Mouse (Mus musculus): Measurements from ENCODE around the gene Wdr83.

Wdr83 gene

DNA sequence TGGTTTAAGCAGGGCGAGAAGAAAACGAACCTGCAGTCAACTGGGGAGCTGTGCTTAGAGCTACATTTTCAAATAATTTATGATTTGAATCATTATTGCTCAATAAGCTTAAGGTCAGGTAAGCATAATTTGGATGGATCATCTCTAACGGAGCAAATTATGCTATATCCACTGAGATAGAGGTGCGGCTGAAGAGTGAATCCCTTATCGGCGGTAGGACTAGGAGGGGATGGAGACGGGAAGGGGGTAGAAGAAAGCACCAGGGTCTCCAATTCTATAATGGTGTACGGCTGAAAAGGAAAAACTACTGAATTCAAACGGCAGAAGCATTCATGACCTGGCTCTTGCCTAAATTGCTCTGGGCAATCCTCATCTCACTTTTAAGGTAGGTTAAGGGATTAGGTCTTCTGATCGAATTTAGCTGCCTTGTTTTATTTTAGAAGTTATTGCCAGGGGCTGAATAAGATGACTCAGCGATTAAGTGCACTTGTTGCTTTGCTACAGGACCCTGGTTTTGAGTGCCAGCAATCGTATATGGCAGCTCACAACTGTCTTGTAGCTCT, 45.9 kb downstream of the Wdr83 start:
- peak; percentile 26 for DNase-seq (ENCODE audit: low read depth, low spot score)

DNA sequence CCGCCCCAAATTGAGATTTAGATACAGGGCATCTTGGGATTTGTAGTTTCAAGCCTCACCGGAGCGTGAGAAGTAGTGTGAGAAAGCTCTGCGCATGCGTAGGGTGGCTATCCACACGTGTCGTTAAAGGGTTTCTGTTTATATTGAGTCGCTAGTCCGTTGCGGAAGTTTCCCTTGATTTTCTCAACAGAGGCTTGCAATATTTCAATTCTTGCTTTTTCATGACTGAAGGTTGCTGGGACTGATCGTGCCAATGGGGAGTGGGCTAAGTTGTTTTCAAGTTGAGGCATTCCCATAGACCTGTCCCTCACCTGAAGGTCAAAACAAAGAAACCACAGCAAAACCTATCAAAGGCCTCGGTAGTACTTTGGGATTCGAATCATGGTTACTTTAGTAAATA, 46.3 kb downstream of the Wdr83 start:
- peak; percentile 84 for DNase-seq (ENCODE audit: low read depth, low spot score)

DNA sequence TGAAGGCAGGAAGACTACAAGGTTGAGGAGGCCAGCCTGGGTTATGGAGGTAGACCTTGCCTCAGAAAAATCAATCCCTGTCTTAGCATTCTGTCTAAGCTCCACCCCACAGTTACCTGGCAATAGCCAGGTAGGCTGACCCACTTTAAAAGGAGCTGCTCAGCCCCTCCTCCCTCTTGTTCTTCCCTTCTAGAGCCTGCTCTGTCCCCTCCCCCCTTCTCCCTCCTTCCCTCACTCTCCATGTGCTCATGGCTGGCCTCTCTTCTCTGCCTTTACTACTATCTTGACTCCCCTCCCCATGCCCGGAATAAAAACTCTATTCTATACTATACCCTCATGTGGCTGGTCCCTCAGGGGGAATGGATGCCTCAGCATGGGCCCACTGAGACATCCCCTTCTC, 47.2 kb downstream of the Wdr83 start:
- DNase-seq (ENCODE audit: low read depth, low spot score) = no peak

DNA sequence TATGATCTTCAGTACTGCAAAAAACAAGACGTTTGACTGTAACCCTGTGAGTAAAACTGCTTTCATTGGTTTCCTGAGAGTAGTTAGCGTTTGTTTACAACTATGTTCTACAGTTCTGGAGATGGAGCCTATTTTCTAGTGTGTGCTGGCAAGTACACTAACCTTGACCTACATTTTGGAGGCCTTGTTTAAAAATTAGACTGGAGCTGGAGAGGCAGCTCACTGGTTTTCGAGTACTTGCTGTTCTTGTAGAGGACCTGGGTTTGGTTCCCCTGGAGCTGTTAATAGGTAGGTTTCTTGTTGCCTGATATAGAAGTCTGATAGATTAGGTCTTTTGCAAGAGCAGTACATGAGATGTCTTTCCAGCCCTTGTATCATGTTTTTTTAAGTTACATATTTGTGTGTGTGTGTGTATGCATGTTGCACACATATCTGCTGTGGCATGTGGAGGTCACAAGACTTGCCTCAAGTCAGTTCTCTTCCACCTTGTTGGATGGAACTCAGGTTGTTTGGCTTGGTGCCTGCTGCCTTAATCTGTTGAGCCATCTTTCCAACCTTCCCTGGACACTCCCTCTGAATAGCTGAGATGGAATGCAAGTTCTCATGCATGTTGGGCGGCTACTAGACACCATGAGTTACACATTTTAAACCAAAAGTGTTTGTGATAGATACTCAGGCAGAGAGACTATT, 48.3 kb downstream of the Wdr83 start:
- DNase-seq (ENCODE audit: low read depth, low spot score) = no peak

DNA sequence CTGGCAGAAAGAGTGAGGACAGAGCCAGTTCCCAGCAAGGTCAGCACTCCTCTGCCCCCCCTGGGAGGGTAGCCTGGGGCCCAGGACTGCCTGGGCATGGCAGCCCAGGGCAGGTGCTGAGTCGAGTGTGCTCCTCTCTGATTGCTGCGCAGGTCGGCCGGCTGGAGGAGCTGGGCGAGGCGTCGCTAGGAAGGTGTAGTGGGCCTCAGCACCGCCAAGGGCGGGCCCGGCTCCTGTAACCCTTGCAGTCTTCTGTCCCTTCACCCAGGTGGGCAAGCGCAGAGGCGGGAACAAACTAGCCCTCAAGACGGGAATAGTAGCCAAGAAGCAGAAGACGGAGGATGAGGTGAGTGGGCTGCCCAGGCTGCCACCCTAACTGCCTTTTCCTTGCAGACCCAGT, 51.8 kb downstream of the Wdr83 start:
- no peak for DNase-seq (ENCODE audit: low read depth, low spot score)

DNA sequence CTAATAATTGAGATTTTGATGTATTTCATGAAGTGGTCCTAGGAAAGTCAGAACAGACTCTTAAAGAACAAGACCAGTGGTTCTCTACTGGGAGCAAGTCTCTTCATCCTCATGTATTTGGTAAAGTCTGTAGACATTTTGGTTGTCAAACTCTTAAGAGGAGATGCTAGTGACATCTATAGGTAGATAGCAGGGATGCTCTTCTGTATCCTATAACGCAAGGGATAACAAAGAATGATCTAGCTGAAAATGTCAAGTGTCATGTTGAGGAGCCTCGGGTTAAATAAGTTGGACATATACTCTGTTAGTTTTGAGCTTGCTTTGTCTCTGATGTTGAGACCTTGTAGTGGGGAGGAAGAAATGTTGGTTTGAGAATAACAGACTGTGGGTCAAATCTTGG, 53.2 kb downstream of the Wdr83 start:
- no peak for DNase-seq (ENCODE audit: low read depth, low spot score)

DNA sequence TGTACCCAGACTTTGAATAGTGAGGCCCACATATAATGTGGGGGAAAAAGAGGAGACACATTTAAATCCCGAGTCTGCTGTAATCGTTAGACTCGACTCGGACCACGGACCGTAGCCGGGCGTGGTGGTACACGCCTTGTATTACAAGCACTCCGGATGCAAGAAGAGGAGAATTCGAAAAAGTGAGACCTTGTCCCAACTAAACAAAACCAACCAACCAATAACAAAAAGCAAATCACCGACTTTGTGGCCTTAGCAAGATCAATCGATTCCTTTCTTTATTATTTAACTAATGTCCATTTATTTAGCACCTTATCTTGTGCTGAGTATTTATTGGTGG, 53.6 kb downstream of the Wdr83 start:
- DNase-seq (ENCODE audit: low read depth, low spot score) = peak; percentile 20

DNA sequence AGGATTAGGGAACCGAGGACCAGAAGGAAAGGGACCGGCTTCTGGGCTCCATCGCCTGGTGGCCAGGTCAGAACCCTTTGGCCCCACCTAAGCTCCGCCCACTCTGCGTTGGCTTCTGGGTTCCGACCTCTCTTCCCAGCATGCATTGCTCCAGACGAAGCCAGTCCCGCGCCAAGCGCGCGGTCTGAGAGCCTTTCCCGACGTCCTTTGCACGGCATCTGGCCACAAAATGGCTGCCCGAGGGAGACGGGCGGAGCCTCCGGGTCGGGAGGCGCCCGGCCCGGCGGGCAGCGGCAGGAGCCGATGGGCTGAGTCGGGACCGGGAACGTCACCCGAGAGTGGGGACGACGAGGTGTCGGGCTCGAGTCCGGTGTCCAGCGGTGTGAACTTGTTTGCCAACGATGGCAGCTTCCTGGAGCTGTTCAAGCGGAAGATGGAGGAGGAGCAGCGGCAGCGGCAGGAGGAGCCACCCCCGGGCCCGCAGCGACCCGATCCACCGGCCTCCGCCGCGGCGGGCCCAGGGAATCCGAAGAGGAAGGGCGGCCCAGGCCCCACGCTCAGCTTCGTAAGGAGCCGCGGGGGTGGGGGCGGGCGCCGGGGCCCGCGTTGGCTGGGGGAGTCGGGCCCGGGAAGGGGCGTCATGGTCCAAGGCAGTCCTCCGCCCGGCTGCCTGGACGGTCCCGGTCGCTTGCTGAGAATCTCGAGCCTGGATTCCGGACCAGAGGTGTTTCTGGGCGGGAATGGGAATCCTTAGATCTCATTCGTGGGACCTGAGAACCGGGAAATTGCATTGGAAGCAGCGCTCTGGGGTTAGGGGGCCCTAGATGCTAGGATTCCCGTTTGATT, 54.2 kb downstream of the Wdr83 start, which contains the start of gene Trir:
Gene Trir, plus strand, starts transcription at position 154 of the 846 bp plus-strand sequence.
- peak; percentile 97 for DNase-seq (ENCODE audit: low read depth, low spot score)

DNA sequence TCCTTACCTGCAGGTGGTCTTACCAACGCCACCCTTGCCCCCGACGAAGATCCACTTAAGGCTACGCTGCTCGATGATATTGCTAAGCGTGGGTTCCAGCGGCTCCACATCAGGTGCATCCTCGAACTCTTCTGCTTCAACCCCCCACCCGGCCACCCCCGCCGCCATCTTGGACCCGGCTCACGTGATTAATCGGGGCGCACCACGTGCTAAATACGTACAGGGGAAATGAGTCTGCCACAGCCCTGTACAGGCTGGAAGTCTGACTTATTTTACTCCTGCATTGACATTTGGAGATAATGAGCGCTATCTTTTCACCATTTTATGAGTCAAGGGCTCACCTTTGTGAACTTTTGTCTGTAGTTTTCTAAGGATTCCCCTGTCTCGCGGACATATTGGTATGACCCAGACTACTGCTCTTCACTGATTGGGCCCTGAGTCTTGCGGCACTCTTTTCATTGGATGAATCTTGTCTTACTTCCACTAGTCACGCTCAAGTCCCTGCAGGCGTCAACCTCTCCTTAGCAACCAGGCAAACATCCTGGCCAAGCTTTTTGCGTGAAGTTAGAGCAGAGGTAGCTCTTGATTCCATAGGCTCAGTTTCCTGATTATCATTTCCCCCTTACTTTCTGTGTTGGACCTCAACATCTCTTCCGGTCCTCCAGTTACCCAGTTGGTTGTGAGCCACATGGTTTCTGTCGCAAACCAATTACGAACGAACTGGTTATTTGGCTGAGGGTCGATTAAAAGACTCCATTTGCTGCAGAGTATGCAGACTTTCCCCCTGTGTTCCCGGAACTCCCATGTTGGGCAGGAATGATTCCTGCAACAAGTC, 55.8 kb downstream of the Wdr83 start, which contains the start of gene Asna1:
Gene Asna1, minus strand, starts transcription at position 184 of the 835 bp plus-strand sequence.
- peak; percentile 96 for DNase-seq (ENCODE audit: low read depth, low spot score)
